Comparison of ENCODE assay signal across 9 mouse cellular contexts in genomic region chr13:45572768-45573167, GRCm38 (mm10).
DNase-seq lines count a peak whose midpoint lies in the region; ATAC-seq and TF ChIP-seq lines count a peak whose summit lies in the region.
"Had no signal": no experiment of that assay in that cellular context is flagged by ENCODE, and none has a peak within 500 bp of the region (broad histone marks: within the 10 kb centered on the region; RNA-seq: fewer than 3 reads in every experiment).

No protein-coding gene starts in this region.

- H3K4me1 ChIP-seq in heart, postnatal 0 days (ENCODE audit: control insufficient read depth, insufficient read depth): peaks cover 28% of the 10 kb centered on the region
- no peaks in the 10 kb centered on the region for H3K4me1 ChIP-seq in bone marrow, adult 2 months (ENCODE audit: control insufficient read depth, insufficient read depth, low read length)
- H3K4me1 ChIP-seq in forebrain, postnatal 0 days (ENCODE audit: insufficient read depth): no peaks in the 10 kb centered on the region; the same call in 1 of the 2 replicates

- no peaks in the 10 kb centered on the region for H3K9me3 ChIP-seq in heart, postnatal 0 days (replicated peaks; ENCODE audit: control insufficient read depth, low read length)
- H3K9me3 ChIP-seq in forebrain, postnatal 0 days (ENCODE audit: low read length): no peaks in the 10 kb centered on the region
- H3K9me3 ChIP-seq: embryonic facial prominence, embryonic 13.5 days had no signal

- H3K27me3 ChIP-seq in heart, postnatal 0 days (ENCODE audit: control insufficient read depth, insufficient read depth, low read length): no peaks in the 10 kb centered on the region
- no peaks in the 10 kb centered on the region for H3K27me3 ChIP-seq in forebrain, postnatal 0 days (ENCODE audit: insufficient read depth, low read length)
- H3K27me3 ChIP-seq: embryonic facial prominence, embryonic 13.5 days had no signal

- H3K9ac ChIP-seq in heart, postnatal 0 days (replicated peaks; ENCODE audit: low read depth, low read length): no peak overlapping the region
- no peak overlapping the region for H3K9ac ChIP-seq in forebrain, postnatal 0 days
- H3K9ac ChIP-seq: embryonic facial prominence, embryonic 13.5 days had no signal

- intact Hi-C loops in heart, postnatal 25 days (cut with DNase I): loop anchor here (2.0 kb wide), 1 partner anchor 62 kb away; no protein-coding TSS in a partner anchor
- intact Hi-C loops in left cerebral cortex, postnatal 36 days (cut with DNase I): no loop called here

- no peak for ATAC-seq in heart, postnatal 0 days (ENCODE audit: insufficient read depth, low read depth)
- ATAC-seq in forebrain, postnatal 0 days: no peak

- peak; percentile 64 for DNase-seq in heart, postnatal 0 days (ENCODE audit: low spot score)
- no peak for DNase-seq in heart, postnatal 25 days (ENCODE audit: low spot score)
- DNase-seq in CD4-positive, CD25-positive, alpha-beta regulatory T cell, adult 2 months (ENCODE audit: low read depth, low spot score): peak; percentile 67
- DNase-seq in forebrain, postnatal 0 days: peak; percentile 82
- peak; percentile 43 to 56 for DNase-seq in left cerebral cortex, postnatal 36 days (ENCODE audit: low spot score in 2 of 2)
- peak; percentile 11 to 40 for DNase-seq in natural killer cell, adult 2 months (ENCODE audit: low spot score in 2 of 2)
- peak; percentile 70 for DNase-seq in urinary bladder, postnatal 25 days (ENCODE audit: low spot score)

- no peak overlapping the region for H3K4me3 ChIP-seq in heart, postnatal 0 days (ENCODE audit: low read depth, low read length)
- no peak overlapping the region for H3K4me3 ChIP-seq in bone marrow, adult 2 months (replicated peaks; ENCODE audit: control insufficient read depth, low read depth, low read length)
- no peak overlapping the region for H3K4me3 ChIP-seq in forebrain, postnatal 0 days (ENCODE audit: low read depth, low read length)
- H3K4me3 ChIP-seq: embryonic facial prominence, embryonic 13.5 days had no signal

- H3K36me3 ChIP-seq in heart, postnatal 0 days (replicated peaks; ENCODE audit: control insufficient read depth, insufficient read depth, low read length): no peaks in the 10 kb centered on the region
- H3K36me3 ChIP-seq in forebrain, postnatal 0 days (ENCODE audit: insufficient read depth): no peaks in the 10 kb centered on the region

- 27% methylated on average over 4 of the region's 4 CpGs for WGBS in heart, postnatal 0 days
- 15% methylated on average over 4 of the region's 4 CpGs for WGBS in bone marrow, adult 2 months
- WGBS in forebrain, postnatal 0 days: 31% methylated on average over 4 of the region's 4 CpGs

- H3K4me2 ChIP-seq in heart, postnatal 0 days (ENCODE audit: low read depth, low read length): no peak overlapping the region
- no peak overlapping the region for H3K4me2 ChIP-seq in forebrain, postnatal 0 days (ENCODE audit: low read depth)
- H3K4me2 ChIP-seq: embryonic facial prominence, embryonic 13.5 days had no signal

- TF ChIP-seq EP300 in heart, postnatal 0 days (IDR thresholded peaks at IDR 0.05; ENCODE audit: low read depth): no peak

- H3K27ac ChIP-seq in heart, postnatal 0 days (ENCODE audit: low read depth): no peak overlapping the region
- H3K27ac ChIP-seq in bone marrow, adult 2 months (ENCODE audit: control insufficient read depth, insufficient read depth, low read depth, low read length, poor library complexity): no peak overlapping the region
- no peak overlapping the region for H3K27ac ChIP-seq in forebrain, postnatal 0 days (ENCODE audit: low read depth, low read length)
- H3K27ac ChIP-seq: embryonic facial prominence, embryonic 13.5 days had no signal

- TF ChIP-seq POLR2A in bone marrow, adult 2 months (IDR thresholded peaks at IDR 0.05; ENCODE audit: borderline replicate concordance, control insufficient read depth, low read depth, low read length): no peak

- peak; percentile 74 for TF ChIP-seq CTCF in heart, postnatal 0 days (IDR thresholded peaks at IDR 0.05; ENCODE audit: low read depth)
- TF ChIP-seq CTCF in bone marrow, adult 2 months (IDR thresholded peaks at IDR 0.05; ENCODE audit: control insufficient read depth, insufficient read depth, low read length): peak; percentile 65
- peak; percentile 82 for TF ChIP-seq CTCF in forebrain, postnatal 0 days (IDR thresholded peaks at IDR 0.05; ENCODE audit: low read depth)
